Mouse (Mus musculus): ENCODE measurements around the gene Slc19a2.
A peak's percentile ranks its signal among the peaks of the same experiment; 100 is the strongest.
"Not testable (repeated sequence)": the region's sequence is repeated elsewhere in the genome, so short reads cannot be mapped to it uniquely, and the experiment has no call there.

Slc19a2 gene

DNA sequence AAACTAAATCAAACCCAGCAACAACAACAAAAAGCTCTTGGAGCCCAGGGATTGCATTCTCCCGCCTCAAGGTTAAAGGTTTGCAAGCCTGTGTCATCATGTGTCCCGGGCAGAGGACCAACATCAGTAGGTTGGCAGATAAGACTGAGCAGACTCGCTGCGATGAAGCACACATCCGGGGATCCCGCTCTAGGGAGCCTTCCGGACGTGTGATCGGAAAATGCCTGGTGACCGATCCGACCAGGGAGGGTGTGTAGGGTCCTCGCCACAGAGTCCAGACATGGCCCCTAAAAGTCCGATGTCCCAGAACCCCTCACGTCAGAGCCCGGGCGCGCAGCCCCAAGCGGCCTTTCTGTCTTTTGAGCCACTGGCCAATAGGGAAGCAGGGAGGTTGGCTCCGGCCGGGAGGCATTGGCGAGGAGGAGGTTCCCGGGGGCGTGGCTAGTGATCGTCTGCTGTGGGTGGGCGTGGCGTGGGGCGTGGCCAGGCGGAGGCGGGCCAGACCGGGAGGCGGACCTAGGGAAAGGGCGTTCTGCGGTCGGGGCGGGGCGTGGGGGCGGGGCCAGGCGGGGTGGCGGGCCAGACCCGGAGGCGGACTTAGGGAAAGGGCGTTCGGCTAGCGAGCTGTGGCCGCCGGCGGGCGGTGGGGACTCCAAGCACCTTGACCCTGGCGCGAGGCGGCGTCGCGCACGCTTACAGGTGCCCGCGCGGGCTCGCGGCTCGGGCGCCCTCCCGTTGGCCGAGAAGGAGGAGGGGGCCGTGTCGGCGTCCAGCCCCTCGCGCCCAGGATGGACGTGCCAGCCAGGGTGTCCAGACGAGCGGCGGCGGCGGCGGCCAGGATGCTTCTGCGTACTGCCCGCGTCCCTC is at the start of gene Slc19a2:
Gene Slc19a2, plus strand, starts transcription at position 582 of the 867 bp plus-strand sequence.
- peak; percentile 99 for DNase-seq (ENCODE audit: low spot score)

- no peak for DNase-seq (ENCODE audit: low spot score)
Observed at GRCm38 (mm10) chr1:164199551-164199950, 49.3 kb upstream of the Slc19a2 start.

DNA sequence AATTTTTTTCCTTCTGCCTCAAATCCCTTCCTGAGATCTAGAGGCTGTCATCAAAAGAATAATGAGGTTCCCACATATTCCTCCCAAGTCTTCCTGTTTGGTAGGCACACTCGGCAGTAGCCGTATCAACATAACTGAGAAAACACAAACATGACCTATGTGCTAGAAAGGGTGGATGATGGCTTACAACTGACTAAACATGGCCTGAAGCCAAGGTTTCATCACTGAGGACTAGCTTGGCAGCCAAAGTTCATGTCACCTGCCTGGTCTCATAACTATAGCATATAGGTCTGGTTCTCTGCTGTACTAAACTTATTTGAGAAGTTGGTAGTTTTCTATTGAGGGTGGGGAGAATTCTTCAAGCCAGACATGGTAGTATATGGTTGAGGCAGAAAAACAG is 40.4 kb upstream of the Slc19a2 start:
- DNase-seq (ENCODE audit: low spot score) = no peak

GRCm38 (mm10) chr1:164210899-164211298 is 37.9 kb upstream of the Slc19a2 start:
- no peak for DNase-seq (ENCODE audit: low spot score)

DNA sequence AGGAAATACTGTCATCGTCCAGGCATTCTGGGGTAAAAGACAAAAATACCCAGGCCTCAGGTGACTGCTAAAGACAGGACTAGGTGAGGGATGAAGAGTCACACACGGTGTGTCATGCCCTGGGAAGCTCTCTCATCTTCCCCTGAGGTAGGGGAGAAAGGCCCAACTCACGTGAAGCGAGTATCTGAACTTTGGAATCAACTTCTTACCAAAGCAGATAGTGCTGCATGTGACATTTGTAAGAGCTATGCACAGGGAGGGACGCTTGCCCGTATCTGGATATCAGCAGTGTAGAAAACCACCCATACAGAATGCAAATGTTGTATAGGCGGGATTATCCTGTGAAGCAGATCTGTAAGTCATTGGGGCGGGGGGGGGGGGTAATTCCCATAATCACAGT is 36.2 kb upstream of the Slc19a2 start:
- no peak for DNase-seq (ENCODE audit: low spot score)

GRCm38 (mm10) chr1:164214190-164214589 is 34.7 kb upstream of the Slc19a2 start:
- DNase-seq (ENCODE audit: low spot score) = no peak

- no peak for DNase-seq (ENCODE audit: low spot score)
Observed at GRCm38 (mm10) chr1:164215097-164215496, 33.7 kb upstream of the Slc19a2 start.

GRCm38 (mm10) chr1:164215540-164215939 is 33.3 kb upstream of the Slc19a2 start:
- DNase-seq (ENCODE audit: low spot score) = no peak

DNA sequence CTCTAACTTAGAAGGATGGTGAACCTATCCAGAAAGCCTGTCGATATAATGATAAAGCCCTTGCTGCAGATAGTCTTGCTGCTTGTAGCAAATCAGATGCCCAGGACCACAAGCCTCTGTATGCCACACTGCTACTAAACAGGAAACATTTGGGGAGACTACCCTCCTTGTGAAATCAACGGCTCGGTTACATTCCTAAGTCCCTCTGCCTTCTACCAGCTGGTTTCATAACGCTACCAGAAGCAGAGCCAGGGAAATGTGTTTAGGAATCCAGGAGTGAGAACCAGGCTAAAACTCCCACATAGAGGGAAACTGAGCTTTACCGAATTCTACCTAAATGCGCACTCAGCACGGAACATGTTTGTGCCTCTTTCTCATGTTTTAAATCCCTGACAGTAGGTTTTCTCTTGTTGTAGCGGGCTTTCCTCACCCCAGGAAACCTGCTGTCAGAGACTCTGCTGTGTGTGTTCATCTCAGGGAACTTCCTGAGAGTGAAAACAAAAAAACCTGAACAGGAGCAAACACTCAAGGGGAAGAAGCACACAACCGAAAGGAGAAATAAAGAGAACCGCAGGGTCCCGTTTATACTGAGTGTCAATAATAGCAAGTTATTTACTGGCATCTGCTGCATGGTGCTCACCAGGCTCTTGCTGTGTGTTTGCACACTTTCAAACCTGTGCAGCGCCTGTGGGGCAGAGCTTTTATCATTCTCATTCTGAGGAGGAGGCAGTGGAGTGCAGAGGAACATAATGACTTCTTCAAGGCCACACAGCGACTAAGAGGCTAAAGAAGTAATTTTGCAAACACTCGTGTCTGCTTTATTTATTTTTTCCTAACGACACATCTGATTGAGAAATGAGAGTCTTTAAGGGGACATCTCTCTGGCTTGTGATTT is 30.8 kb upstream of the Slc19a2 start:
- no peak for DNase-seq (ENCODE audit: low spot score)

- DNase-seq (ENCODE audit: low spot score) = no peak
Observed at GRCm38 (mm10) chr1:164220261-164220660, 28.6 kb upstream of the Slc19a2 start.

- no peak for DNase-seq (ENCODE audit: low spot score)
Observed at GRCm38 (mm10) chr1:164223089-164223488, 25.8 kb upstream of the Slc19a2 start.

DNA sequence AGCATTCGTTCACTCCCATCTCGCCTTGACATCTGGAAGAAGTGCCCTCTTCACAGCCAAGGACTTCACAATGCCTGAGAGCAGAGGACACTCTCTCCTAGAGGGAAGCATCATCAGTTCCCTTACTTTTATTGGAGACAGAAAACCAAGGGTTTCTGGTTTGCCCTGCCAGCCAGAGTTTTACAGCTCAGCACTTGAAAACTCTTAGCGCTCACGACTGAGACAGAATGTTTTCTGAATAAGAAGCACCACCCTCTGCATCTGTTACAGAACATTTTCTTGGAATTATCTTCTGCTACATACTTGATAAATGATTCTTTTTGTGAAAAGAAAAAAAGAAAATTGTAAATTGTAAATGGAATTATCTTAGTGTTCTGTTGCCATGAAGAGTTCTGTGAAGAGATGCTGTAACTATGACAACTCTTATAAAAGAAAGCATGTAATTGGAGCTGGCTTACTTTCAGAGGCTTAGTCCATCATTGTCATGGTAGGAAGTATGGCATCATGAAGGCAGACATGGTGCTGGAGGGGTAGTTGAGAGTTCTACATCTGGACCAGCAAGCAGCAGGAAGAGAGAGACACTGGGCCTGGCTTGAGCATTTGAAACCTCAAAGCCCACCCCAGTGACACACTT is 16.8 kb upstream of the Slc19a2 start:
- DNase-seq (ENCODE audit: low spot score) = not testable (repeated sequence)

- DNase-seq (ENCODE audit: low spot score) = no peak
Observed at GRCm38 (mm10) chr1:164233447-164233846, 15.4 kb upstream of the Slc19a2 start.

DNA sequence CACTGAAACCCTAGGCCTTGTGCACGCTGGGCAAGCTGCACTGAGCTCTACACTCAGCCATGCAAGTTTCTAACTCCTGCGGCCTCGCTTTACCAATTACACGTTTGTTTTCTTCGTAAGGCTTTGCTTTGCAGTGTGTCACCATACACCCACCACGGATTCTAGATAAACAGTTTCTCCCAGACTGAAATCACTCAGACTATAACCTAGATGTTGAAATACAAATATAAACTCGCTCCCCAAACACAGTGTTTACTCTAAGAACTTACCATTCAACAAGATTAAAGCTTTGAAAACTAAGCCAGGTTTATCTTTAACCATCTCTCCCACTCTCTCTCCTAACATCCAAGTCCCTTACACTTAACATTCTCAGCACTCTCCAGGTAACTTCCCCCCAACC is 13.8 kb upstream of the Slc19a2 start:
- DNase-seq (ENCODE audit: low spot score) = no peak

- DNase-seq (ENCODE audit: low spot score) = peak; percentile 61
Observed at GRCm38 (mm10) chr1:164236078-164236477, 12.8 kb upstream of the Slc19a2 start.

GRCm38 (mm10) chr1:164241494-164241893 is 7.4 kb upstream of the Slc19a2 start:
- no peak for DNase-seq (ENCODE audit: low spot score)

GRCm38 (mm10) chr1:164242809-164243208 is 6.0 kb upstream of the Slc19a2 start:
- peak; percentile 60 for DNase-seq (ENCODE audit: low spot score)

GRCm38 (mm10) chr1:164247442-164247841 is 1.4 kb upstream of the Slc19a2 start:
- DNase-seq (ENCODE audit: low spot score) = no peak

GRCm38 (mm10) chr1:164247971-164248370 is 875 bp upstream of the Slc19a2 start:
- DNase-seq (ENCODE audit: low spot score) = no peak

GRCm38 (mm10) chr1:164249332-164249711 is 476 bp downstream of the Slc19a2 start:
- DNase-seq (ENCODE audit: low spot score) = peak; percentile 39

GRCm38 (mm10) chr1:164250391-164251150 is 1.7 kb downstream of the Slc19a2 start:
- DNase-seq (ENCODE audit: low spot score) = no peak

- no peak for DNase-seq (ENCODE audit: low spot score)
Observed at GRCm38 (mm10) chr1:164251438-164251837, 2.6 kb downstream of the Slc19a2 start.

All from urinary bladder, postnatal 14 days (tissue).